Mouse (Mus musculus) midbrain, embryonic 12.5 days (tissue): ENCODE measurements around the gene Arglu1. TPM values are rescaled to one million over a fixed set of nuclear protein-coding genes. Genes with fewer than 3 reads are reported as not detected.

ENCODE experiments used
- ATAC-seq: fragments of 200-750 bp; cut with Nextera tagmentation; 2 replicates; pipeline ENCODE4 v1.8.0; 2017; ENCODE audit warnings: low read depth, moderate TSS enrichment, moderate library complexity; ENCODE audit not compliant: low FRiP score
- H3K27ac ChIP-seq: fragments of 300-500 bp; sonication (generic); replicated peaks from 2 replicates; pipeline ENCODE4 v1.5.1; 2016; ENCODE audit warnings: mild to moderate bottlenecking
- H3K27me3 ChIP-seq: fragments of 300-500 bp; sonication (generic); 2 replicates; pipeline ENCODE4 v1.6.1; 2016; ENCODE audit warnings: mild to moderate bottlenecking
- H3K36me3 ChIP-seq: fragments of 300-500 bp; sonication (generic); 2 replicates; pipeline ENCODE4 v1.6.1; 2016
- H3K4me1 ChIP-seq: fragments of 300-500 bp; sonication (generic); 2 replicates; pipeline ENCODE4 v1.6.1; 2016
- H3K4me2 ChIP-seq: fragments of 300-500 bp; sonication (generic); replicated peaks from 2 replicates; pipeline ENCODE4 v1.6.1; 2016; ENCODE audit warnings: mild to moderate bottlenecking, moderate library complexity
- H3K4me3 ChIP-seq: fragments of 300-500 bp; sonication (generic); 2 replicates; pipeline ENCODE4 v1.5.1; 2016; ENCODE audit warnings: mild to moderate bottlenecking
- H3K9ac ChIP-seq: fragments of 300-500 bp; sonication (generic); replicated peaks from 2 replicates; pipeline ENCODE4 v1.6.1; 2016; ENCODE audit warnings: mild to moderate bottlenecking, moderate library complexity
- H3K9me3 ChIP-seq: fragments of 300-500 bp; sonication (generic); 2 replicates; pipeline ENCODE4 v1.6.1; 2016; ENCODE audit warnings: mild to moderate bottlenecking
- WGBS: fragments of 180-500 bp; shearing (Covaris S2); methylation state at CpG from one replicate; pipeline ENCODE4 v1.1.7; 2016; 5-methylcytosine and 5-hydroxymethylcytosine counted together
- polyA plus RNA-seq: library from polyadenylated mRNA; unstranded; fragments of >200 nt; fragmentation: Nextera tagmentation; extraction: Ambion mirVana; gene quantifications from 2 replicates; pipeline ENCODE4 v1.2.1, GENCODE M21; 2016

Arglu1 gene
- polyA plus RNA-seq, 1 experiment from 2014 or later = 201 TPM

DNA sequence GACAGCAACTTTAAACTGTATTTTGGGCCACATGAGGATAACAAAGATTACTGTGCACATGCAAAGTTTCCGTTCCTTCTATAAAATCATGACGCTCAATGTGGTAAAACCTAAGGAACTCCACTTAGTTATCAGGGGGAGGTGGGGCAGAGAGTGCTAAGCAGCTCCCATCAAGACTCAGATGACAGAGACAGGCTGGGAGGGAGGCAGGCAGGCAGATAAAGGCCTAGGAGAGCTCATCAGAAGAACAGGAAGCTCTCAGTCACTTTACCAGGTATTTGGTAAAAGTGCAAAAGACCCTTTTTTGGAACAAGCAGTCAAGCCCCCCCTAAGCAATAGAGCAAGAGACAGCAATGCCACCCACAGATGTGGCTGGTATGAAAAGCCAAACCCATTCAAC lies 4.8 kb downstream of the Arglu1 start:
- ATAC-seq = no peak
- H3K9me3 ChIP-seq = no peaks in the 10 kb centered on the region
- H3K4me3 ChIP-seq = no peak overlapping the region
- no peak overlapping the region for H3K4me2 ChIP-seq
- H3K4me1 ChIP-seq = peaks cover 37% of the 10 kb centered on the region
- no peak overlapping the region; the same call in 1 of the 2 replicates for H3K9ac ChIP-seq
- 91% methylated on average over 2 of the region's 2 CpGs for WGBS
- no peaks in the 10 kb centered on the region for H3K27me3 ChIP-seq
- no peak overlapping the region for H3K27ac ChIP-seq
- H3K36me3 ChIP-seq = peaks cover 22% of the 10 kb centered on the region

DNA sequence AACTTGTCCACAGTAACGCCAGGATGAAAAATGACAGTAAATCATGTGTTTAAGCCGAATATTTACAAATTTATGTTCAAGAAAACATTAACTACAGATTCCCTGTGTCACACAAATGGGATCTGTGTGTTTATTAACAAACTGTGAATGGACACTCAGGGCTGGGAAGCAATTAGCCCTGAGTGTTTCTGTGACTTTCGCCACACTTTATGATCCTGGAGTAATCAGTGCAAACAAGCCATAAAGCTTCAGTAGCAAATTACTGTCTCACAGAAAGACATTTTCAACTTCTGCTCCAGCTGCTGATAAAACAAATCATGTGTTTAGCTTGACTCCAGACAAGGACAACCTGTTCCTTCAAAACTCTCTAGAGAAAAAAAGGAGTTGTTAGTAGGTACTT lies 7.6 kb downstream of the Arglu1 start:
- H3K9ac ChIP-seq = no peak overlapping the region
- H3K27me3 ChIP-seq = no peaks in the 10 kb centered on the region
- H3K36me3 ChIP-seq = peaks cover 44% of the 10 kb centered on the region
- no peaks in the 10 kb centered on the region for H3K9me3 ChIP-seq
- ATAC-seq = no peak
- no peak overlapping the region for H3K4me2 ChIP-seq
- H3K4me1 ChIP-seq = peaks cover 20% of the 10 kb centered on the region
- no peak overlapping the region for H3K4me3 ChIP-seq
- no peak overlapping the region for H3K27ac ChIP-seq
- 92% methylated on average over 3 of the region's 3 CpGs for WGBS

DNA sequence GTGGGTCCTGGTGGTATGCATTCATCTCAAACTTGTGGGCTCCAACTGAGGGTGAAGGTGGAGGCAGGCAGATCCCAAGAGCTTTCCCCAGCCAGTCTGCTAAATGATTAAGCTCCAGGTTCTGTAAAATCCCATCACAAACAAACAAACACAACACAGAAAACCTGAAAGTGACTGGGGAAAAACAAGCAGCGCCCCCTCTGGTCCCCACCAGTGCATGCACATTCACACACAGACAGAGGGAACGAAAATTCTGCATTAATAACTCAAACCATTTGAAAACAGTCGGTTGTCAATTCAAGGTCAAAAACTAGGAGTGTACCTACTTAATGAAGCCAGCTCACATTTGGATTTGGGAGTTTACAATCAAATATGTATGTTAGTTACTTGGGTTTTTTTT lies 12.1 kb downstream of the Arglu1 start:
- WGBS = 89% methylated on average over 3 of the region's 3 CpGs
- Histone ChIP-seq H3K4me3 (no peak overlapping the region), H3K27me3 (no peaks in the 10 kb centered on the region), H3K4me1 (no peaks in the 10 kb centered on the region), H3K27ac (no peak overlapping the region), H3K36me3 (peaks cover 67% of the 10 kb centered on the region), H3K4me2 (no peak overlapping the region), H3K9me3 (no peaks in the 10 kb centered on the region), H3K9ac (no peak overlapping the region)
- ATAC-seq = no peak

DNA sequence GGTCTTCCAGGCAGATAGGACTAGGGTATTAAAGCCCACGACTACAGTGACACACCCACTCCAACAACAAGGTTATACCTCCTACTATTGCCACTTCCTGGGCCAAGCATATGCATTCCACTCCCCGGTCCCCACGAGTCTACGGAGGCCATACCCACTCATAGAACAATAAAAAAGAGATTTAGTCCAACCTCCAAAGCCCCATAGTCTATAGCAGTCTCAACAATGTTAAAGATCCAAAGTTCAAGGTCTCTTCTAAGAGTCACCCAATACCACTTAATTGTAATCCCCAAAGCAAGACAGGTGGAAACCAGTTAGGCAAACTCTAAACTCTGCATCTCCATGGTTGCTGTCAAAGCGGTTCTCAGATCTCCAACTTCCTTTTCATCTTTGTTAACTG lies 15.5 kb downstream of the Arglu1 start:
- Histone ChIP-seq H3K4me1 (no peaks in the 10 kb centered on the region), H3K27me3 (no peaks in the 10 kb centered on the region), H3K9me3 (no peaks in the 10 kb centered on the region), H3K4me3 (no peak overlapping the region), H3K4me2 (no peak overlapping the region), H3K36me3 (peaks cover 48% of the 10 kb centered on the region), H3K27ac (no peak overlapping the region), H3K9ac (no peak overlapping the region)
- no peak for ATAC-seq
- 90% methylated on average over 5 of the region's 5 CpGs for WGBS

DNA sequence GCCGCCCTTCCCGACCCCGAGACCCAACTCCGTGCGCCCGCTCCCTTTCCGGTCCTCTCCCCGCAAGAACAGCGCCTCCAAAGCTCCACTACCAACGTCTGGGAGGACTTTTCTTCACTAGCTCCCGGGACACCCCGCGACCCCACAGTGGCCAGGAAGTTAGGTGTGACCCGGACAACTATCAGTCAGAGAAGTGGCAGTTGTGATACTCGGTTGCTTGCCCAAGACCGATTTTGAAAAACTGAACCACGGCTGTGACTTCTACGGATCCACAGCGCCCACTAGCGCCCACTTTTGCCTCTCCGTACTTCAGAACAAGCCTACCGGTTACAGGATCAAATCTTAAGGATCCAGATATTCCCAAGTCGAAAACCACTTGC lies 28.6 kb downstream of the Arglu1 start:
- ATAC-seq = peak; percentile 11; the same call in 1 of the 2 replicates
- peaks cover 15% of the 10 kb centered on the region for H3K27me3 ChIP-seq
- H3K9ac ChIP-seq = peak overlapping the region; percentile 53
- peaks cover 9% of the 10 kb centered on the region; the same call in 1 of the 2 replicates for H3K36me3 ChIP-seq
- H3K9me3 ChIP-seq = no peaks in the 10 kb centered on the region
- peak overlapping the region; percentile 83 for H3K4me3 ChIP-seq
- under 1% methylated on average over 23 of the region's 23 CpGs for WGBS
- peak overlapping the region; percentile 89 for H3K27ac ChIP-seq
- peaks cover 17% of the 10 kb centered on the region for H3K4me1 ChIP-seq
- H3K4me2 ChIP-seq = peak overlapping the region; percentile 91

DNA sequence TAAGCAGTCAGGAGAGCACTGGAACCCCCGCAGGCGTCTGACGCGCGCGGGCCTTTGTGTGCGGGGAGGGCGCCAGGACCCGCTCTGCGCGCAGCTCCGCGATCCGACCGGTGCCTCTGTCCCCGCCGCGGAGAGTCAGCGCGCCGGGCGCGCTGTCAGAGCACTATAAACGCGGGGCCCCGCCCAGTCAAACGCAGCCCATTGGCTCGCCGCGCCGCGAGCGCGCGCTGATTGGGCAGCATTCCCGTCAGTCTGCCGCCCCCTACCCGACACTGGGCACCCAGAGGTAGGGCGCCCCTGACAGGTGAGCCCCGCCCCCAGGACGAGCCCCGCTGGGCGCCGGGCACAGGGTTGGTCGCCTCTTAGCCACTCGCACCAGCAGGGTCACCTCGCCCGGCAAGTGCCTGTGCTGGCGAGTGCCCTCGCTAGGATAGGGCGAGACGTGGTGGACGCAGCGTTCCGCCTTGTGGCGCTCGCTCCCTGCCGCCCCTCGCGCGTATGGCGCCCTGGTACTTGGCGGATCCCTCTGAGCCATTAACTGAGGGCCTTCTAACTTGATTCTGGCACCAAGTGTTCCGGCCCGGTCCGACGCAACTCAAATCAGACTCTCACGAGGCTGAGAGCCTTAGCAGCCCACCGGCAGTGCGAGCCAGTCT lies 29.1 kb downstream of the Arglu1 start, which contains the start of gene Efnb2:
Efnb2 (minus strand) TSS at position 140 of the 656 bp plus-strand sequence.
- Histone ChIP-seq H3K27ac (peak within 1 kb of the TSS; percentile 89), H3K27me3 (peaks cover 18% of the 10 kb centered on the region), H3K9ac (peak within 1 kb of the TSS; percentile 89), H3K4me3 (peak within 1 kb of the TSS; percentile 83), H3K4me1 (peaks cover 21% of the 10 kb centered on the region), H3K4me2 (peak within 1 kb of the TSS; percentile 91), H3K9me3 (no peaks in the 10 kb centered on the region), H3K36me3 (0 out of 2 replicates have a peak, but pooled peaks cover 5% of the 10 kb centered on the region)
- ATAC-seq = peak; percentile 90
- under 1% methylated on average over 67 of the region's 70 CpGs for WGBS

DNA sequence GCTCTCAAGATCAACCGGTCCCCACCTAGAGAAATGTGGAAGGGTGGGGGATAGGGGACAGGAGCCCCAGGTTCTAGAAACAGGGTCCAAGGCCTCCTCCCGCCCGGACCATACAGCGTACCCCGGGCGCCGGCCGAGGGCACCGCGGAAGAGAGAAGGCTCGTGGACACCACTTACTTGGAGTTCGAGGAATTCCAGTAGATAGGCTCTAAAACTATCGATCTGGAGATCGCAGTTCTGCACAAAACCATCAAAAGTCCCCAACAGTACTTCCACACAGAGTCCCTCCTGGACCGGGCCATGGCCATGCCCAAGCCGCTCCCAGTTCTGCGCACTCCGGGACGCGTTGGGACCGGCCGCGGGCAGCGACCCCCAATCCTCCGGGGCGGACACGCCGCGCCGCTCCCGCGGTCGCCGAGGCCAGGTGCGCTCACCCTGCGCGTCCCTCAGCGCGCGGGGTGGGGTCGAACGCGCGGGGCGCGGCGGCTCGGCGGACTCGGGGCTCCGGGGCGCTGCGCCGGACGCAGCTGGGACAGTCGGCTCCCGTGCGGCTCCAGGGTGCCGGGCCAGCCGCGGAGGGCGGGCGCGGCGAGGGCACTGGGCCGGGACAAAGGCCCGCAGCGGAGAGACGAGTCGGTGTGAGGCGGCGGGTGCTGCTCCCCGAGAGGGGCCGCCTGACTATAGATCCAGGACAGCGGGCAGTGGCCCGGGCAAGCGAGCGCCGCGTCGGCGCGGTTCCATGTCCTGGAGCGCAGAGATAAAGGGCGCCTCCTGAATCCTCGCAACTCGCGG lies 29.8 kb downstream of the Arglu1 start:
- H3K27ac ChIP-seq = peak overlapping the region; percentile 89
- H3K9me3 ChIP-seq = no peaks in the 10 kb centered on the region
- peak overlapping the region; percentile 83 for H3K4me3 ChIP-seq
- H3K9ac ChIP-seq = peak overlapping the region; percentile 89
- 0 out of 2 replicates have a peak, but pooled peaks cover 3% of the 10 kb centered on the region for H3K36me3 ChIP-seq
- ATAC-seq = peak; percentile 48
- WGBS = under 1% methylated on average over 79 of the region's 88 CpGs
- peaks cover 25% of the 10 kb centered on the region for H3K4me1 ChIP-seq
- peaks cover 18% of the 10 kb centered on the region for H3K27me3 ChIP-seq
- peak overlapping the region; percentile 91 for H3K4me2 ChIP-seq

DNA sequence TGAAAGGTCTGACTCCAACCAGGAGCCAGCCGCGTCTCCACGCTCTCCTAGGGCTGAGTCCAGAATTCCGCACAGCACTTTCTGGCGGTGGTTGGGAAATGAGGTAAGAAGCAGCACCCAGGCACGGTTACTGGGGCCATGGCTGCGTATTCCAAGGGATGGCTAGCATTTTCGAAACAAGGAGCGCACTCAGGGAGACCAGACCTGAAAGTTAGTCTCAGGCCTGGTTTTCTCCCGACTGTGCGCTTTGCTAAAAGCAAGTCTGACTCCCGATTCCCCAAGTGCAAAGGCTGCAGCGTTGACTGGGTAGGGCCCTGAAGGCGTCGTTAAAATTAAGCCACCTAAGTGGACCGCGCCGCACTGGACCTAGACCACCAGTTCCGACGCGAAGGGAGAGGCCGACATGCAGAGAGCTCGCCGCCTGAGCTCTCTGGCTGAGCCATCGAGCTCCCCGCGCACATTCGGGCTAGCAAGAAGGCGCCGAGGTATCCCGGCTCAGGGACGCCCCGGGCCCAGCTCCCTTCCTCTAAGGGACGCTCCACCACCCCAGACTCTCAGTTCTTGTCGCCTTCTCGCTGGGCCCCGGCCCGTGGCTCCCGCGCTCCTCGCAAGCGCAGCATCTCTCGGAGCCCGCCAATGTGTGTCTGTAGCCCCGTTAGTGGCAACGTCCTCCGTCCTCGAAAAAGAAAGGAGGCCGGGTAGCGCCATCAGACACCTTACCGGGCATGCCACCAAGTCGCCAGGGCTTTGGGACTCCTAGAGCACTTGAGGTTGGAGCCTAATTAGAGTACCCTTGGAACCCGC lies 30.6 kb downstream of the Arglu1 start:
- H3K36me3 ChIP-seq = no peaks in the 10 kb centered on the region
- H3K4me3 ChIP-seq = peak overlapping the region; percentile 83
- under 1% methylated on average over 53 of the region's 53 CpGs for WGBS
- peaks cover 33% of the 10 kb centered on the region for H3K4me1 ChIP-seq
- H3K9ac ChIP-seq = peak overlapping the region; percentile 89
- H3K27ac ChIP-seq = peak overlapping the region; percentile 89
- no peaks in the 10 kb centered on the region for H3K9me3 ChIP-seq
- ATAC-seq = no peak
- H3K4me2 ChIP-seq = peak overlapping the region; percentile 91
- H3K27me3 ChIP-seq = peaks cover 23% of the 10 kb centered on the region

DNA sequence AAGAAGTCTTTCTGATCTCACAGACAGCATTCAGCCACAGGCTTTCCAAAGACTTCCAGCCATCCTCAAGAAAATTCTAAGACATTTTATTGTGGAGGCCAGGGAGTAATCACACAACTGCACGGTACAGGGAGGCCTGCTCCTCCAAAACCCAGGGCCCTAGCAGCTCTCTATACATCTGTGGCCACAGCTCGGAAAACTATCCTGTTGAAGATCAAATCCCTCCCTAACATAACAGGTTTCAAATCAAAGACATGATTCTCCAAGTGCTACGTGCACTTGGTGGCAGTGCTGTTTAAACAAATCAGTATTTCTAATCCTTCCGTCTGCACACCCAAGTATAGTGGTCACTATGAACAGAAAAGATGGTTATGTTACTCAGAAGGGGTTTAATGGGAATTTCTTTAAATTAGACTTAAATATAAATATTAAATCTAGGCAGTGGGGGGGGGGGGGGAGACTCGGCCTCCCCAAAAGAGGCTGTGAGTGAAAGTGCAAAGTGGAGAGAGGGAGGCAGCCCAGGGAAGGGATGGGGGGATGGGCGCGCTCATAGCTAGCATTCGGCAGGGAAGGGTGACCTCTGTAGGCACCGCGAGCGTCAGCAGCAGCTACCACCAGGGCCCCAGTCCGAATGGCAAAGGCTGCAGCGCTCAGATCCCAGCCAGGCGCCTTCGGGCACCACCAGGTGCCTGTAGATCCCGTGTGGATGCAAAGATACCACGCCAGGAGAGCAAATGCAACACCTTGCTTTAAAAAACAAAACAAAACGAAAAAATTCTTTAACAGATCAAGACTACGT lies 31.7 kb downstream of the Arglu1 start:
- peaks cover 43% of the 10 kb centered on the region for H3K4me1 ChIP-seq
- no peaks in the 10 kb centered on the region for H3K36me3 ChIP-seq
- H3K27ac ChIP-seq = peak overlapping the region; percentile 36
- H3K9me3 ChIP-seq = no peaks in the 10 kb centered on the region
- 1% methylated on average over 19 of the region's 19 CpGs for WGBS
- H3K4me2 ChIP-seq = peak overlapping the region; percentile 91
- ATAC-seq = peak; percentile 35
- H3K4me3 ChIP-seq = peak overlapping the region; percentile 83
- H3K27me3 ChIP-seq = peaks cover 34% of the 10 kb centered on the region
- H3K9ac ChIP-seq = peak overlapping the region; percentile 89

DNA sequence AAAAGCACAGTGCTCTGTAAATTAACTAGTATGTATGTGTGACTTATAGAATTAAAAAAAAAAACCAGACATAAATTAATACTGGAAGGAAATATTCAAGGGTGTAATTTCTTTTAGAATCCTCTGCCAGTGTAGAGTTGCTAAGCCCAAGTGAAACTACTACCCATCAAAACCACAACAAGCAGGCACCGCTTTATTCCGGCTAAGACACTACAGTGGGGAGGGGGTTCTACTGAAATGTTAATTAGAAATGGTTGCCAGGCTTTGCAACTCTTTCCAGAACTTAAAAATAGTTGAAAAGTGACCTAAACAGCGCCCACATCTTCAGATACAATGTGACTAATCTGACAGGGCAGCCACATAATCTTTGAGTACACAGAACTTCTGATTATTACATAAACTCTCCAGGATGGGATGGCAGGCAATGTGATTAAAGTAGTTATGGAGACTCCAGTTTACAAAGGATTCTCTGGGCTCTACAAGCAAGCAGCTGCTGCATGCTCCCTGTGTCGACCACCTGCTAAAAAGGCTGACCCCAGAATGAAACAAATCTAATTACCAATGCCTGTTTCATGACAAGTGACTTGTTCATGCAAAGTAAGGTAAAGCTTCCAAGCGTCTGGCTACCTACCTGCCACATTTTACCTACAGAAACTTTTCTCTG lies 32.5 kb downstream of the Arglu1 start:
- WGBS = 8% methylated on average over 5 of the region's 5 CpGs
- Histone ChIP-seq H3K9me3 (no peaks in the 10 kb centered on the region), H3K27ac (peak overlapping the region; percentile 36), H3K36me3 (no peaks in the 10 kb centered on the region), H3K4me2 (peak overlapping the region; percentile 91), H3K9ac (peak overlapping the region; percentile 51; the same call in 1 of the 2 replicates), H3K27me3 (peaks cover 42% of the 10 kb centered on the region), H3K4me1 (peaks cover 51% of the 10 kb centered on the region), H3K4me3 (peak overlapping the region; percentile 83)
- ATAC-seq = no peak
